Mouse (Mus musculus): Measurements from ENCODE around the gene Naaladl2.

DNA sequence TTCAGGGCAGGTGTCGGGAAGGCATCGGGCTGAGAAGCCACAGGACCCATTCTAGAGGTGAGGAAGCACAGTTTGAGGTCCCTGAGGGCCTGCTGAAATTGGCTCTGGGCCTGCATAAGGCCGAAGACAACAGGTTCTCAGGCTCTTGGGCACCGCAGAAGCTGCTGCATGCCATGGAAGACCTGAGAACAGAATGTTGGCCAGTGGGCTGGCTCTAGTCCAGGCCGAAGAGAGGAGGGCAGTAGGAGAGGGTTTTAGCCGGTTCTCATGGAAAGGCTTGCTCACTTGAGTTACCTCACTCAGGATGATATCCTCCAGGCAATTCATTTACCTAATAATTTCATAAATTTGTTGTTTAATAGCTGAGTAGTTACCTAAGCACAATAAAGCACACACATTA is 1025.9 kb downstream of the Naaladl2 start:
- TF ChIP-seq GATA1 (IDR thresholded peaks at IDR 0.05; ENCODE audit: borderline replicate concordance, low read length): no peak
- no peak for TF ChIP-seq FLI1 (IDR thresholded peaks at IDR 0.05; ENCODE audit: low read length)
